Mouse (Mus musculus): ENCODE measurements around the gene Bag6.
A peak's percentile ranks its signal among the peaks of the same experiment; 100 is the strongest.
"Not testable (repeated sequence)": the region's sequence is repeated elsewhere in the genome, so short reads cannot be mapped to it uniquely, and the experiment has no call there.

Bag6 gene

DNA sequence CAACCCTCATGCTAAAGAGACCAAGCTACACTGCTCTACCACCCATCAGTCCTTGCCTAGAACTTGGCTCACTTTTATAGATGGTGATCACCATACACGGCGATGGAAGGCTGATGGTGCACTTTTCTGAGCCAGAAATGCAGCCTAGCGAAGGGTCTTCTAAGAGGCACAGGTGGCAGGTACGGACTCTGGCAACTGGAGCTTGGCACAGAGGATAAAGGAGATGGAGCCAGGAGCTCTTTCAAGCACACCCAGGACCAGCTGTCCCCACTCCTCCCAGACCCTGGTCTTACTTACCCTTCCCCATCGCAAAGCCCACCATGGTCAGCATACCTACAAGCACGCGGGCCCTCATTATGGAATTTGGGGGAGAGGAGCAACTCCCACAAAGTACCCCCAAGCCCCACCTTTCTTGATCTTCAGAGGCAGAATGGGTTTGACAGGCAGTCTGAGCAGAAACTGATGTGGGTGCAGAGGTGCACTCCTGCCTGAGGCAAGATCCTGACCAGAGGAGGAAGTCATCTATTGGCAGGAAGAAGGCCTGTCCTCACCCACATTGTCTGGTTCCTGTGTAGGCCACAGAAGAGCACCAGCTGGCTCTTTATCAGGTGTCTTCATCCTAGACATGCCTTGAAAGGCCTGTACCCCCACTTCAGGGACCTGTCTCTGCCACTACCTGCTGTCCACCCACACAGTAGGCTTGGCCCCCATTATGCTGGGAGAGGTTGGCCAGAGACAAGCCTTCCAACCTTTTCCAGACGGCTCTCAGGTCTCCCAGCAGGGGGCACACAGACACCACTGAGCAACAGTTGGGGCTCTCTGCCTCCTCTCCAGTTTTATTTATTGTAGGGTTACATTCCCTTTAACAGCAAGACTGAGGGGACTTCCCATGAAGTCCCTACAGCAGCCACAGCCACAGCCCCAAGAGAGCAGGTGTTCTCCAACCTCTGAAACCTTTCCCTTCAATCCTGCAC, 19.6 kb upstream of the Bag6 start, which contains the start of gene Ly6g5b:
Gene Ly6g5b, minus strand, starts transcription at position 383 of the 974 bp plus-strand sequence.
- no peak for DNase-seq (ENCODE audit: low spot score)

DNA sequence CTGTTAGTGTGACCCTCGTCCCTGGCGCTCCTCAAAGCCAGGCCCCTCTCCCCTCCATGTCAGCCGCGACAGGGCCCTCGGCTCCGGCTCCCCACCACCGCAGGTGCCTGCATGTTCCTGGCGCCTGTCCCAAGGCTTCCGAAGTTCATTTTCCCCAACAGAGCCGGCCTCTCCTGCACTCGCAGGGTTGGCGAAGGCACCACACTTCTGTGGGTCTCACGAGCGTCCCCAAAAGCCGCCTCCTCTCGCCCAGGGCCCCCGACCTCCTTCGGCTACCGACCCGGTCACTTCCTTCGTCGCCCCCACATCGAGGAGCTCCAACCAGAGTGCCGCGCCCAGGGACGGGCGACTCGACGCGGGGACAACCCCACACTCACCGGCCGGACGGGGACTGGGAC, 14.2 kb upstream of the Bag6 start:
- DNase-seq (ENCODE audit: low spot score) = no peak

DNA sequence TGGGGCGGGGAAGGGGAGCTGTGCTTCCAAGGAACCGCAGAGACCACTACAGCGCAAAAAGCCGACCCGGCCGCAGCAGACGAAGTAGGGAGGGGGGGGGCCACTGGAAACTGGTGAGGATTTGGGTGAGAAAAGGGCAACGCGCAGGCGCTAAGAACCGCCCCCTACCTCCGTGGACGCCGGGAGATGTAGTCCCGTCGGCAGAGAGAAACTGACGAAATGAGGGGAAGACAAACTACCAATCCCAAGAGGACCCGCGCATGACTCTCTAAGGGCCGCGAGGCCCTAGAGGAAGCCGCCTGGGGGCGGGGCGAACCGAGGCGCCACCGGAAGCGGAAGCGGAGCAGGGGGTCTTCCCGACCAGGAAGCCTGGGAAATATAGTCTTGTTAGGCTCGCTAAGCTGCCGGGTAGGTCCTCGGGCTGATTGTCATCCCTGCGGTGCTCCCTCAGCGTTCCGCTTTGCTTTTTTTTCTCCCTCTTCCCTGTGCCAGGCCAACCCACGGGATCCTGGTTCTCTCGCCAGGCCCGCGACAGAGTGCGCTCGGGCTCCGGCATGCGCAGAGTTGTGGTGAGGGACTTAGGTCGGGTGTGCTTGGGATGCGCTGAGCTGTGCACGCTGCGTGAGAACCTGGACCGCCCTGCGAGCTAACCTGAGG, 13.7 kb upstream of the Bag6 start, which contains the start of gene Gpank1:
Gene Gpank1, plus strand, starts transcription at position 313 of the 657 bp plus-strand sequence.
- peak; percentile 99 for DNase-seq (ENCODE audit: low spot score)

DNA sequence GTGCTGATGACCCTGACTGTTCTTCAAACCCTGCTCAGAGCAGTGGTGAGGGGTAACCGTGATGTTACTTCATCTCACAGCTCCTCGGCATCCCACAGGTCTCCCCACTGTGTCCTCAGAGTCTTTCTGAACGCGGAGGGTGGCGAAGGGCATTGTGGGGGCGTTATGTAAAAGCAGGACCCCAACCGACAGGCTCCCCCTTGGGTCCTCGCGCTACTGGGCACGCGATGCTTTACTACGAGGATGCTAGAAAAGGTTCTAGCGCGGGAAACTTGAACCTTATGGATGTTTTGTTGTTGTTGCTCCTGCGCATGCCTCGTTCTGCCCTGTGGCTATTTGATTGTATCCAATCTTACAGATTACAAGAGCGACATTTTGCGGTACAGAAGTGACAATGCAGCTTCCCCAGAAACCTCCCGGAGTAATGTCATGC, 13.1 kb upstream of the Bag6 start, which contains the start of gene Csnk2b:
Gene Csnk2b, minus strand, starts transcription at position 183 of the 433 bp plus-strand sequence.
- peak; percentile 36 for DNase-seq (ENCODE audit: low spot score)

DNA sequence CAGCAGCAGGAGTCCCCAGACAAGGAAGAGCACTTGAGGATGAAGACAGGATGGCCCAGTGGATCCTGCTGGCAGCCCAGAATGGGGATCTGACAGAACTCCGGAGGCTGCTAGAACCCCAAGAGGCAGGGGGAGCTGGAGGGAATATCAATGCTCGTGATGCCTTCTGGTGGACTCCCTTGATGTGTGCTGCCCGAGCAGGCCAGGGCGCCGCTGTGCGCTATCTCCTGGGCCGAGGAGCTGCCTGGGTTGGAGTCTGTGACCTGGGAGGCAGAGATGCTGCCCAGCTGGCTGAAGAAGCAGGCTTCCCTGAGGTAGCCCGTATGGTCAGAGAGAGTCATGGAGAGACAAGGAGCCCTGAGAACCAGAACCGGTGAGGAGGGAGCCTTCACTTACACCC, 11.7 kb upstream of the Bag6 start:
- not testable (repeated sequence) for DNase-seq (ENCODE audit: low spot score)

DNA sequence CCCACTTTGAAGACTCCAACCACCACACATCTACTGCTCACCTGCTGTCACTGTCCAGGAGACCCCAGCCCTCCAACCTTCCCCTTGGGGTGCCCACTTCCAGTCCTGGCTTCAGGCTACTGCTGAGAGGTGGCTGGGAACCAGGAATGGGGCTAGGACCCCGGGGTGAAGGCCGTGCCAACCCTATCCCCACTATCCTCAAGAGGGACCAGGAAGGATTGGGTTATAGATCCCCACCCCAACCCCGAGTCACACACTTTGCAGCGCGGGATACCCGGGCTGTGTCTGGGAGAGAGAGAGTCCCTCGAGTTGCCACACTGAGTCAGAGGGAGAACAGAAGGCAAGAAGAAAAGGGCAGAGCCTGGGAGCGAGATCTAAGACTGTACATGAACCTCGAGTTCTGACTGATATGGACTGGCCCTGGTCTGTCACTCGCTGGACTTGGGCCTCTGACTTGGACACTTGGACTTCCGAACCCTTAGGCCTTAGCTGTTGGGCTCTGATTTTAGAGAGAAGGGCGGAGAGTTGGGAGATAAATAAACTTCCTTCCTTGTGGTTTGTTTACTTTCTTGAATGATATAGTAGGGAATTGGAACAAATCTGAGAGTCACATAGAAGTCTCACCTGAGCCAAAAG, 10.6 kb upstream of the Bag6 start:
- DNase-seq (ENCODE audit: low spot score) = not testable (repeated sequence)

DNA sequence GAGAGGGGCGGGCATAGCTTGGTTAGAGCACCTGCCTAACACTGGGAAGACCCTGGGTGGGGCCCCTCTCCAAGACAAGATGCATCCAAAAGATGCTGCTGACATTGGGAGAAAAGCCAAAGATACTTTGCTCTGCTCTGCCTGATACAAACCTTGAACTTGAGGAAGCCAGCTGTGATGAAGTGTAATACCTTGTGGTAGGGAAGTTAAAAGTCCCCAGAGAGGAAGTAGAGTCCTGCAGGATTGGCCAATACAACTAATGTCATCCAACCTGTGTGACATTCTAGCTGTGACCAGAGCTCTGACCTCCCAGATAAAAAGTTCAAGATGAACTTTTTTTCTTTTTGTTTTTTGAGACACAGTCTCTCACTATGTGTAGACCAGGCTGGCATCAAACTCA, 9.9 kb upstream of the Bag6 start:
- DNase-seq (ENCODE audit: low spot score) = no peak

DNA sequence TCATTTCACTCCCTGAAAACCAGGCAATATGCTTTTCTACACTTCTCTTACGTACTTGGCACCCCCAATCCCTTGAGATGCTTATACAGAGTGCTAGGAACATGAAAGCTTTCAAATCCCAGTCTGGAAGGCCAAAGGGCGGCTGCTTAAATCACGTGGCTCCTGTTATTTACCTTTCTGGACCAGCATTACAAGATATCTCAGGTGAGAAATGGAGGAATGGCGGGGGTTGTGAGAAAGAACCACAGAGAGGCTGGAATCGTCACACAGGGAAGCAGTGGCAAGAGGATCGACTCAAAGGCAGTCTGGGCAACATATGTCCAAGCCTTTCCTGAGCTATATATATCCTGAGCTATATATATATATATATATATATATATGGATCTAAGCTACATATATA, 9.4 kb upstream of the Bag6 start:
- peak; percentile 33 for DNase-seq (ENCODE audit: low spot score)

DNA sequence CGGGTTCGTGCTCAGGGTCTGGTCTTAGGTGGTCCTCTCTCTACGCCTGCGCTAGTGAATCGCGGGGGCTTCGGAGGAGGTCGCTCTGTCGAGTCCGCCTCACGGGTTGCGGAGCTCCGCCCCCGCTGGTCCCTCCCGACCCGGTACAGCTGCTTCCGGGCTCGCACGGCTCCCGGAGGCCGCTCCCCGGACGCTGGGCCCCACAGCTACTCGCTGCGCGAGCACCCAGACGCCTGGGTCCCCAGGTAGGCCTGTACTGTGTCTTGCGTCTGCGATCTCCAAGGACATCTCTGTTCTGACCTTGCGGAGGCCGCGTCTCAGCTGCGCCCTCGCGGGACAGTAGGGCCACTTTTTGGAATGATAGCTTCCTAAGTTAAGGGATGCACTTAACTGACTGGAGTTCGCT, 8.8 kb upstream of the Bag6 start, which contains the start of gene D17H6S53E:
Gene D17H6S53E, plus strand, starts transcription at position 168 of the 406 bp plus-strand sequence.
- peak; percentile 77 for DNase-seq (ENCODE audit: low spot score)

DNA sequence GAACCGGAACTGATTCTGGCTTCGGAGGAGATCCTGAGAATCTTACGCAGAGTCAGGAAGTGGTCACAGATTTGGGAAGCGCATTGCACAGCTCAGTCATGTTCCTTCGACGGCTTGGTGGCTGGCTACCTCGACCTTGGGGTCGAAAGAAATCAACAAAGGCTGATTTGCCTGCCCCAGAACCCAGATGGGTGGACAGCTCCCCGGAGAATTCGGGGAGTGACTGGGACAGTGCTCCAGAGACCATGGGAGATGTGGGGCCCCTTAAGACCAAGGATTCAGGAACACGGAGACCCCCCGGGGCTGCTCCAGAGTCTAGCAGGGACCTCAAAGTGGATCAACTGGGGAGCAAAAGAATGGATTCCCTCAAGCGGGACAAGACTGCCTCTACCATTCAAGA, 8.0 kb upstream of the Bag6 start:
- DNase-seq (ENCODE audit: low spot score) = no peak

DNA sequence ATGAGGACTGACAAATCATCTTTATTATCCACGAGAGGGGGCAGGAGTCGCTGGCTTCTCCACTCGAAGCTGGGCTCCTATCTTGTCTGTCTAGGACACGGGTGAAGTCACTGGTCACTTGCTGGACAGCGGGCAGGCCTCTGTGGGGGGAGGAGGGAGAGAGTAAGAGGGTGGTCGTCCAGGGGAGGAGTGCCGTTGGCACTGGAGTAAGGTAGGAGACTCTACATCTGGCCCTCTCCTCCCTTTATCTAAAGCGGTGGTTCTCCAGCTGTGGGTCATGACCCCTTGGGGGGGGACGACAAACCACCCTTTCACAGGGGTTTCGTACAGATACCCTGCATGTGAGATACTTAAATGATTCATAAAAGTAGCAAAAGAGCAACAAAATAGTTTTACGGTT, 6.0 kb upstream of the Bag6 start:
- no peak for DNase-seq (ENCODE audit: low spot score)

DNA sequence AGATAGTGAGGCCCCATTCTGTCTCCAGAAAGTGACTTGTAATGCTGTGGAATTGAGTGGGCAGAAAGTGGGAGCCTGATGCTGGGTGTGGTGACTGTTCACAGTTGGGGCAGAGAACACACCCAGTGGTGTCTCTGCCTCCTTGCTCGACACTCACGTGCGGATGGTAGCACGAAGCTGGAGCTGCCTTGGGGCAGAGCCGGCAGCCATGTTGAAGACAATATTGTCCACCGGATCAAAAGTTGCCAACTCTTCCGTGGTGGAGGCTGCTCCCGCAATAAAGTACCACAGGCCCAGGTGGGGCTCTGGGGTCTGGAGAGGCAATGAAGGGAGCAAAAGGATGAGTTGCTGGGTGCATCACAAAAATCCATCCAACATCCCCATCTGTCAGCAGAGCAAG, 3.9 kb upstream of the Bag6 start:
- DNase-seq (ENCODE audit: low spot score) = no peak

DNA sequence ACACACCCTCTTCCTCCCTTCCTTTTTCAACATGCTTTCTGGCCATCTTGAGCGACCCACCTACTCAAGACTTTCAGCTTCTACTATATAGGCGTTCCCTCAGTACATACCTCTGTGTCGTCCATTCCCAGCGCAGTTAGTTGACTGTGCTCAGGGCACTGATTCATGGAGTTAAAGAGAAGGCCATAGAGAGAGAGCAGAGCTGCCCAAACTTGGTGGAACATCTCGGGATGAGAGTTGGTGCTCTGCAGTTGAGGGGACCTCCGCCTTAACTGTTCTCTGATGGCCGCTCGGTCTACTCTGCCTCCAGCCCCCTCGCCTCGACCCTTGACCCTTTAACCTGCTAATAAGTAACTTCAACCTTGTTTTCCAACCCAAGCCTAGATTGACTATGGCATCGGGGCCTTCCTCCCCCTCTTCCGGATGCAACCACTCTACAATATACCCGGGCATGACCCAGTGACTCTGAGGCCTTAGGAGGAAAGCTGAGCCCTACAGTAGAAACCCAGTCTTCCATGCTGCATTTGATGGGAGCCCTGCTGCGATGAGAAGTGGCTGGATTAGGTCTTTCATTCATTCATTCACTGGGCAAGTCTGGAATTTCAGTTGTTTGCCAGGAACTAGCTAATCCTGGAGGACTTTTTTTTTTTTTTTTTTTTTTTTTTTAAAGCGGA, 3.3 kb upstream of the Bag6 start, which contains the start of gene Apom:
Gene Apom, minus strand, starts transcription at position 551 of the 674 bp plus-strand sequence.
- DNase-seq (ENCODE audit: low spot score) = no peak

DNA sequence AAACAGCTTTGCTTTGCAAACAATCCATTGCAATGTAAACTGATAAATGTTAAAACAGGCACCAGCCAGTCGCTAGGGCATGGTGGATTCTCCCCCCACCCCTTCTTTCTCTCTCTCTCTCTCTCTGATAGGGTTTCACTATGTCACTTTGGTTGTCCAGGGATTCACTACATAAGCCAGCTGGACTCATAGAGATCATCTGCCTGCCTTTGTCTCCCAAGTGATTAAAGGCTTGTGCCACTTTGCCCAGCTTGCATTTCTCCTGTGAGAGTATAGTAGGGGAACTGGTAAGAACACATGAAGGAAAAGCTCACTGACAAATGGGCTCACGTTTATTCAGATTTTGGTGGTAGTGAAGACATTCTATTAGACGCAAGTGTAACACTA, 2.8 kb upstream of the Bag6 start:
- DNase-seq (ENCODE audit: low spot score) = no peak

DNA sequence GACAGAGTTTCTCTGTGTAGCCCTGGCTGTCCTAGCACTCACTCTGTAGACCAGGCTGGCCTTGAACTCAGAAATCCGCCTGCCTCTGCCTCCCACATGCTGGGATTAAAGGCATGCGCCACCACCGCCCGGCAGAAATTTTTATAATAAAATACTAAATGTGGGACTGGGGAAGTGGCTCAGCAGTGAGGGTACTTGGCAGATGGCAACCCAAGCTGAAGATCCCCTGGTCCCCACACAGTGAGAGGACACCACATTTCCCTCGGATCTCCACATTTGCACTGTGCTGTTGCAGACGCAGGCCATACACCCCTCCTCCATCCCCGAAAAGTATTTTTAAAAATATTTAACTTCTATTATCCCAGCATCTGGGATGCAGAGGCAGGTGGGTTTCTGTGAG, 1.5 kb upstream of the Bag6 start:
- no peak for DNase-seq (ENCODE audit: low spot score)

DNA sequence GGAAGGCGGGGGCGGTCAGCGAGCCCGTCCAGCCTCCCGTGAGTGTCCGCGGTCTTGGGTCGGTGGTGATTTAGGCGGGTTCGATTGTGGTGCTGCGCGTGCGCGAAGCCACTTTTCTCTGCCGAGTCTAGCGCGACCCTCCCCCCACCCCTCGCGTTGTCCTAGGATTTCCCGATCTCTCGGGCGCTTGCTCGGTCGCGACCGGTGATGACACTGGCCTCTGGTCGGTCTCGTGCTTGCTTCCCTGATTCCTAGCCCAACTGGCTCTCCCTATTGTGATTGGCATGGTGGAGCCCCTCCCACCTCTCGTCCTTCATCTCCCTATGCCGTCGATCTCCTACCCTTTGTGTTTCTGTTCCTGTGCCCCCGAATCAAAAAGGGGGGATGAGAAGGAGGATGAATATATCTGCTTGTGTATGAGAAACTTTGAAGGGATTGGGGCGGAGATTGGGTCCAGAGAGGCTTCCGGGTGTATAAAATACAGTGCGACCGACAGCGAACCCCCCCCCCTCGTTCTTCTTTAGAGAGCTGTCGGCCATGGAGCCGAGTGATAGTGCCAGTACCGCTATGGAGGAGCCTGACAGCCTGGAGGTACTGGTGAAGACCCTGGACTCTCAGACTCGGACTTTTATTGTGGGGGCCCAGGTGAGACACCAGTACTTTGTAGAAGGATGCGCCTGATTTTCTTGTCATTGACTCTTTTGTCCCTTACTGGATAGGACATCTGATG, 778 bp downstream of the Bag6 start:
- DNase-seq (ENCODE audit: low spot score) = peak; percentile 53

DNA sequence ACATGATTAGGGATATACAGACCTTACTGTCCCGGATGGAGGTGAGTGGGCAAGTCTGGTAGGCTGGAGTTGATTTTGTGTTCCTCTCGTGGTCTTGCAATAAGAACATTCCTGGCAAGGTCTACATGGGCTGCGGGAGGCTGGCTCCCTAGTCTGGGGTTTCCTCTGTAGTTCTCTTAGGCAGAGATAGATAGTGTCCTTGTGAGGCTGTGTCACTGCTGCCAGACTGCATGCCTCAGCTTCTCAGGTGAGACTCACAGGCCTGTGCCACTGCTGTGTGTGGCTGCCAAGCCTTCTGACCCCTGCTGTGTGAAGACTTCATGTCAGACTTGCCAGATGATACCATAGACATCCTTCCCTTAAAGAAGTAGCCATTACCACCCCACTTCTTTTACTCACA, 4.3 kb downstream of the Bag6 start:
- DNase-seq (ENCODE audit: low spot score) = no peak

DNA sequence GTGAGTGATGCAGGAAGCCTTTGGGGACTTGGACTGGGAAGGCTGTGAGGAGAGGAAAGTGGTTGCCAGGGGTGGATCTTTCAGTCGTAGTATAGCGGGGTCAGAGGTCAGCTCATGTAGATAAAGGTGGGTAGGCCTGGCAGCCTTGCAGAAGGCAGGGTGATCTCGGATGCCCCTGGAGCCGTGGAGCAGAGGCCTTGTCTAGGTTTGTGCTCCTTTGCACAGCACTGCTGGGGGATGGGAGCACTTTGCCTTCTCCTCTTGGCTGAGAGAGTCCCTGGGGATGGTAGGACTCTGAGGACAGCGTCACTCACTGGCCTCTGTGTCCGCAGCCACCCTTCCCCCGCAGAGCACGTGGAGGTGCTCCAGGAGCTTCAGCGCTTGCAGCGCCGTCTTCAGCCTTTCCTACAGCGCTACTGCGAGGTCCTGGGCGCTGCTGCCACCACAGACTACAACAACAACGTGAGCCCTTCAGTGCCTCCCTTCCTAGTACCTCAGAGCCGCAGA, 5.6 kb downstream of the Bag6 start:
- no peak for DNase-seq (ENCODE audit: low spot score)

DNA sequence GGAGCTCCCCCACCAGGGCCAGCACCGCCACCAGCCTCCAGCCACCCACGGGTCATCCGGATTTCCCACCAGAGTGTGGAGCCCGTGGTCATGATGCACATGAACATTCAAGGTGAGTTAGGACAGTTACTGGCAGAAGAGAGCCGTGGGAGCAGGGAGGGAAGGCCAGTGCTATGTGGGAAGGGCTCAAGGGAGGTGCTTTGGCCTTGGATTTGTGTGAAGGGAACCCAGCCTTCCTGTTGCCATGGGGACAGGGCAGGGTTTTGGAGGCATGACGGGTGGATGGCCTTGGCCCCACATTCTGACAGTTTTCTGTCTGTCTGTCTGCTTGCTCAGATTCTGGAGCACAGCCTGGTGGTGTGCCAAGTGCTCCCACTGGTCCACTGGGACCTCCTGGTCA, 7.0 kb downstream of the Bag6 start:
- DNase-seq (ENCODE audit: low spot score) = no peak

DNA sequence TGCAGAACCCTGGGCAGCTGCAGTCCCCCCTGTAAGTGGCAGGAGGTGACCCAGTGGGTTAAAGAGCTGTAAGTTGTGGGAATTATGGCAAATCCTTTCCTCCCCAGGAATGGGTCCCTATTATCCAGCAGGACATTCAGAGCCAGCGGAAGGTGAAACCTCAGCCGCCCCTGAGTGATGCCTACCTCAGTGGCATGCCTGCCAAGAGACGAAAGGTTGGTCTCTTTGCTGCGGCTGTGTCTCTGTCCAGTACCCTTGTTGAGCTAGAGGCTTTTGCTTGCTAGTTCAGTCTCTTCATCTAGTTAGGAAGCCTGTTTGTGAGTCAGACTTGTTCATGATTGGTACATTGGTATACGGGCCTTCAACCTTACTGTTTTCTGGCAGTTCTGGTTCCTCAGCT, 11.2 kb downstream of the Bag6 start:
- DNase-seq (ENCODE audit: low spot score) = no peak

DNA sequence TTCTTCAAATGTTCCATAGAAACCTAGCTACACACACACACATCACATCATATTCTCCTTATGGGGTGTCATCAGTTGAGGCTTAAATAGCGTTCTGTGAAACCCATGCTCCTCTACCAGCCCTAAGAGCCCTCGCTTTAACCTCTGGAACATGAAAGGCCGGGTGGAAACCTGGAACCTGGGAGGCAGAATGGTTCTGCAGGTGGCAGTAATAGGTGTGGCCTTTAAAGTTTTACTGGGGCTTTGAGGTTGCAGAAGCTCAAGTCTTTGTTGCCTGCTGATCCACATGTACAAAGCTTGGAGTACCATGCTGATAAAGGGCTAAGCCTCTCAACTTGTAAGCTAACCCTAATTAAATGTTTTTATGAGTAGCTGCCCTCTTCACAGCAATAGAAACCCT, 12.4 kb downstream of the Bag6 start:
- DNase-seq (ENCODE audit: low spot score) = no peak
